Mouse (Mus musculus): ENCODE measurements around the gene Cux2. TPM values are rescaled to one million over a fixed set of nuclear protein-coding genes. Genes with fewer than 3 reads are reported as not detected.
A peak's percentile ranks its signal among the peaks of the same experiment; 100 is the strongest.

Gene Cux2
- polyA plus RNA-seq, 1 experiment from 2014 or later: 3.0 TPM

GRCm38 (mm10) chr5:122084470-122084869, 34.6 kb upstream of the Cux2 start:
- no peaks in the 10 kb centered on the region for H3K9me3 ChIP-seq (ENCODE audit: control insufficient read depth, low read length)
- H3K4me1 ChIP-seq (ENCODE audit: control insufficient read depth, insufficient read depth, low read length): no peaks in the 10 kb centered on the region
- no peak for ATAC-seq (ENCODE audit: low read depth)
- H3K4me2 ChIP-seq (ENCODE audit: low read depth, low read length): no peak overlapping the region
- no peak overlapping the region for H3K9ac ChIP-seq (ENCODE audit: low read depth, low read length)
- no peak overlapping the region for H3K27ac ChIP-seq (replicated peaks; ENCODE audit: low read depth, low read length)
- H3K27me3 ChIP-seq (replicated peaks; ENCODE audit: control insufficient read depth, insufficient read depth, low read length): no peaks in the 10 kb centered on the region
- no peak for DNase-seq (ENCODE audit: low spot score)
- no peaks in the 10 kb centered on the region for H3K36me3 ChIP-seq (ENCODE audit: control insufficient read depth, insufficient read depth, low read length)
- WGBS: 79% methylated on average over 3 of the region's 3 CpGs
- H3K4me3 ChIP-seq (ENCODE audit: low read depth, low read length): no peak overlapping the region

GRCm38 (mm10) chr5:122083282-122083681, 33.4 kb upstream of the Cux2 start:
- ATAC-seq (ENCODE audit: low read depth): no peak
- no peaks in the 10 kb centered on the region for H3K27me3 ChIP-seq (replicated peaks; ENCODE audit: control insufficient read depth, insufficient read depth, low read length)
- H3K4me3 ChIP-seq (ENCODE audit: low read depth, low read length): no peak overlapping the region

GRCm38 (mm10) chr5:122081471-122081870, 31.6 kb upstream of the Cux2 start:
- Histone ChIP-seq H3K9ac (ENCODE audit: low read depth, low read length) (no peak overlapping the region), H3K4me1 (ENCODE audit: control insufficient read depth, insufficient read depth, low read length) (no peaks in the 10 kb centered on the region), H3K27ac (replicated peaks; ENCODE audit: low read depth, low read length) (no peak overlapping the region), H3K9me3 (ENCODE audit: control insufficient read depth, low read length) (no peaks in the 10 kb centered on the region), H3K4me2 (ENCODE audit: low read depth, low read length) (no peak overlapping the region), H3K4me3 (ENCODE audit: low read depth, low read length) (no peak overlapping the region), H3K27me3 (replicated peaks; ENCODE audit: control insufficient read depth, insufficient read depth, low read length) (no peaks in the 10 kb centered on the region), H3K36me3 (ENCODE audit: control insufficient read depth, insufficient read depth, low read length) (no peaks in the 10 kb centered on the region)
- 92% methylated on average over 13 of the region's 13 CpGs for WGBS
- ATAC-seq (ENCODE audit: low read depth) (no peak), DNase-seq (ENCODE audit: low spot score) (no peak)

More at GRCm38 (mm10) chr5:122083282-122083681, 33.4 kb upstream of the Cux2 start:
- Histone ChIP-seq H3K27ac (replicated peaks; ENCODE audit: low read depth, low read length) (no peak overlapping the region), H3K36me3 (ENCODE audit: control insufficient read depth, insufficient read depth, low read length) (no peaks in the 10 kb centered on the region), H3K9ac (ENCODE audit: low read depth, low read length) (no peak overlapping the region), H3K4me2 (ENCODE audit: low read depth, low read length) (no peak overlapping the region), H3K9me3 (ENCODE audit: control insufficient read depth, low read length) (no peaks in the 10 kb centered on the region), H3K4me1 (ENCODE audit: control insufficient read depth, insufficient read depth, low read length) (no peaks in the 10 kb centered on the region)
- WGBS: 95% methylated on average over 2 of the region's 2 CpGs
- no peak for DNase-seq (ENCODE audit: low spot score)

- Histone ChIP-seq H3K4me3 (ENCODE audit: low read depth, low read length) (no peak overlapping the region), H3K9ac (ENCODE audit: low read depth, low read length) (no peak overlapping the region), H3K27ac (replicated peaks; ENCODE audit: low read depth, low read length) (no peak overlapping the region), H3K36me3 (ENCODE audit: control insufficient read depth, insufficient read depth, low read length) (no peaks in the 10 kb centered on the region), H3K27me3 (replicated peaks; ENCODE audit: control insufficient read depth, insufficient read depth, low read length) (no peaks in the 10 kb centered on the region), H3K9me3 (ENCODE audit: control insufficient read depth, low read length) (no peaks in the 10 kb centered on the region), H3K4me1 (ENCODE audit: control insufficient read depth, insufficient read depth, low read length) (no peaks in the 10 kb centered on the region), H3K4me2 (ENCODE audit: low read depth, low read length) (no peak overlapping the region)
- WGBS: 29% methylated on average over 11 of the region's 11 CpGs
- ATAC-seq (ENCODE audit: low read depth) (peak; percentile 89), DNase-seq (ENCODE audit: low spot score) (peak; percentile 94)
Measured at GRCm38 (mm10) chr5:122080930-122081329, 31.0 kb upstream of the Cux2 start.

GRCm38 (mm10) chr5:122079796-122080195, 29.9 kb upstream of the Cux2 start:
- Histone ChIP-seq H3K4me3 (ENCODE audit: low read depth, low read length) (no peak overlapping the region), H3K4me2 (ENCODE audit: low read depth, low read length) (no peak overlapping the region), H3K27ac (replicated peaks; ENCODE audit: low read depth, low read length) (no peak overlapping the region), H3K4me1 (ENCODE audit: control insufficient read depth, insufficient read depth, low read length) (no peaks in the 10 kb centered on the region), H3K27me3 (replicated peaks; ENCODE audit: control insufficient read depth, insufficient read depth, low read length) (no peaks in the 10 kb centered on the region), H3K36me3 (ENCODE audit: control insufficient read depth, insufficient read depth, low read length) (no peaks in the 10 kb centered on the region), H3K9ac (ENCODE audit: low read depth, low read length) (no peak overlapping the region), H3K9me3 (ENCODE audit: control insufficient read depth, low read length) (no peaks in the 10 kb centered on the region)
- ATAC-seq (ENCODE audit: low read depth): no peak
- WGBS: 81% methylated on average over 7 of the region's 7 CpGs
- no peak for DNase-seq (ENCODE audit: low spot score)

GRCm38 (mm10) chr5:122077244-122077643, 27.3 kb upstream of the Cux2 start:
- Histone ChIP-seq H3K4me3 (ENCODE audit: low read depth, low read length) (no peak overlapping the region), H3K27me3 (replicated peaks; ENCODE audit: control insufficient read depth, insufficient read depth, low read length) (no peaks in the 10 kb centered on the region), H3K4me1 (ENCODE audit: control insufficient read depth, insufficient read depth, low read length) (no peaks in the 10 kb centered on the region), H3K9me3 (ENCODE audit: control insufficient read depth, low read length) (no peaks in the 10 kb centered on the region), H3K36me3 (ENCODE audit: control insufficient read depth, insufficient read depth, low read length) (no peaks in the 10 kb centered on the region), H3K27ac (replicated peaks; ENCODE audit: low read depth, low read length) (no peak overlapping the region), H3K4me2 (ENCODE audit: low read depth, low read length) (no peak overlapping the region), H3K9ac (ENCODE audit: low read depth, low read length) (no peak overlapping the region)
- no peak for ATAC-seq (ENCODE audit: low read depth)
- WGBS: 77% methylated on average over 4 of the region's 4 CpGs
- no peak for DNase-seq (ENCODE audit: low spot score)

GRCm38 (mm10) chr5:122075736-122076135, 25.8 kb upstream of the Cux2 start:
- 55% methylated on average over 3 of the region's 3 CpGs for WGBS

GRCm38 (mm10) chr5:122071997-122072396, 22.1 kb upstream of the Cux2 start:
- no peak for ATAC-seq (ENCODE audit: low read depth)
- 79% methylated on average over 4 of the region's 4 CpGs for WGBS

More at GRCm38 (mm10) chr5:122075736-122076135, 25.8 kb upstream of the Cux2 start:
- no peak overlapping the region for H3K27ac ChIP-seq (replicated peaks; ENCODE audit: low read depth, low read length)
- no peak overlapping the region for H3K4me2 ChIP-seq (ENCODE audit: low read depth, low read length)
- H3K9ac ChIP-seq (ENCODE audit: low read depth, low read length): no peak overlapping the region
- ATAC-seq (ENCODE audit: low read depth): no peak
- H3K9me3 ChIP-seq (ENCODE audit: control insufficient read depth, low read length): no peaks in the 10 kb centered on the region
- no peak overlapping the region for H3K4me3 ChIP-seq (ENCODE audit: low read depth, low read length)
- H3K4me1 ChIP-seq (ENCODE audit: control insufficient read depth, insufficient read depth, low read length): no peaks in the 10 kb centered on the region
- no peaks in the 10 kb centered on the region for H3K36me3 ChIP-seq (ENCODE audit: control insufficient read depth, insufficient read depth, low read length)
- H3K27me3 ChIP-seq (replicated peaks; ENCODE audit: control insufficient read depth, insufficient read depth, low read length): no peaks in the 10 kb centered on the region
- no peak for DNase-seq (ENCODE audit: low spot score)

GRCm38 (mm10) chr5:122070963-122071800, 21.3 kb upstream of the Cux2 start:
- Histone ChIP-seq H3K27me3 (replicated peaks; ENCODE audit: control insufficient read depth, insufficient read depth, low read length) (no peaks in the 10 kb centered on the region), H3K4me2 (ENCODE audit: low read depth, low read length) (no peak overlapping the region), H3K4me1 (ENCODE audit: control insufficient read depth, insufficient read depth, low read length) (no peaks in the 10 kb centered on the region), H3K9me3 (ENCODE audit: control insufficient read depth, low read length) (no peaks in the 10 kb centered on the region), H3K9ac (ENCODE audit: low read depth, low read length) (no peak overlapping the region), H3K27ac (replicated peaks; ENCODE audit: low read depth, low read length) (no peak overlapping the region; the same call in 1 of the 2 replicates), H3K36me3 (ENCODE audit: control insufficient read depth, insufficient read depth, low read length) (no peaks in the 10 kb centered on the region), H3K4me3 (ENCODE audit: low read depth, low read length) (no peak overlapping the region)
- DNase-seq (ENCODE audit: low spot score) (no peak), ATAC-seq (ENCODE audit: low read depth) (no peak)
- 88% methylated on average over 16 of the region's 16 CpGs for WGBS

More at GRCm38 (mm10) chr5:122071997-122072396, 22.1 kb upstream of the Cux2 start:
- no peaks in the 10 kb centered on the region for H3K27me3 ChIP-seq (replicated peaks; ENCODE audit: control insufficient read depth, insufficient read depth, low read length)
- DNase-seq (ENCODE audit: low spot score): no peak
- no peaks in the 10 kb centered on the region for H3K36me3 ChIP-seq (ENCODE audit: control insufficient read depth, insufficient read depth, low read length)
- H3K9ac ChIP-seq (ENCODE audit: low read depth, low read length): no peak overlapping the region
- no peak overlapping the region for H3K27ac ChIP-seq (replicated peaks; ENCODE audit: low read depth, low read length)
- no peak overlapping the region for H3K4me2 ChIP-seq (ENCODE audit: low read depth, low read length)
- no peaks in the 10 kb centered on the region for H3K9me3 ChIP-seq (ENCODE audit: control insufficient read depth, low read length)
- no peak overlapping the region for H3K4me3 ChIP-seq (ENCODE audit: low read depth, low read length)
- H3K4me1 ChIP-seq (ENCODE audit: control insufficient read depth, insufficient read depth, low read length): no peaks in the 10 kb centered on the region
